Mouse (Mus musculus): ENCODE results near the gene Lmntd1. TPM values are rescaled to one million over a fixed set of nuclear protein-coding genes. Genes with fewer than 3 reads are reported as not detected.
"Not testable (repeated sequence)": the region's sequence is repeated elsewhere in the genome, so short reads cannot be mapped to it uniquely, and the experiment has no call there.

The Lmntd1 gene
- polyA plus RNA-seq, 1 experiment from 2014 or later: 1.8 TPM

DNA sequence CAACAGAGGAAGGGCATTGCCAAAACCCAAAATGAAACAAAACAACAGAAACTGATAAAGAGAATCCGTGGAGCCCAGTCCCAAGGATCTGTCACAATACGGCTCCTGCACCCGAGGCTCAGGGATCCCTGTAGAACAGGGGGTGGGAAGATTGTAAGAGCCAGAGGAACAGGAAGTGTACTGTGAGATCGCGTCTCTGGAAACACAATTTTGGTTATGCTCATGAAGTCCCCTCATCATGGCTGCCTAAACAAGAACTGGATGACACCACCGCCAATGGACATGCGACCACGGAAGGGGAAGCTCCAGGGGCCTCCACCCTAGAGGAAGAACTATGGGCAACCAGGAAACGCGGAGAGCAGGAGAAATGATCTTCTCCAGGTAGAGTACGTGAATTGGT lies 271.3 kb downstream of the Lmntd1 start:
- Histone ChIP-seq H3K4me3 (ENCODE audit: low read length) (no peak overlapping the region), H3K36me3 (ENCODE audit: control insufficient read depth, insufficient read depth, low read length) (no peaks in the 10 kb centered on the region), H3K9me3 (ENCODE audit: control insufficient read depth, low read length) (no peaks in the 10 kb centered on the region), H3K4me1 (ENCODE audit: control insufficient read depth, insufficient read depth, low read depth, low read length) (no peaks in the 10 kb centered on the region), H3K9ac (ENCODE audit: low read depth, low read length) (no peak overlapping the region), H3K27me3 (replicated peaks; ENCODE audit: control insufficient read depth, insufficient read depth, low read length) (no peaks in the 10 kb centered on the region), H3K27ac (ENCODE audit: low read depth, low read length) (no peak overlapping the region), H3K4me2 (ENCODE audit: low read length) (no peak overlapping the region)
- ATAC-seq: no peak
- WGBS: 86% methylated on average over 11 of the region's 11 CpGs

DNA sequence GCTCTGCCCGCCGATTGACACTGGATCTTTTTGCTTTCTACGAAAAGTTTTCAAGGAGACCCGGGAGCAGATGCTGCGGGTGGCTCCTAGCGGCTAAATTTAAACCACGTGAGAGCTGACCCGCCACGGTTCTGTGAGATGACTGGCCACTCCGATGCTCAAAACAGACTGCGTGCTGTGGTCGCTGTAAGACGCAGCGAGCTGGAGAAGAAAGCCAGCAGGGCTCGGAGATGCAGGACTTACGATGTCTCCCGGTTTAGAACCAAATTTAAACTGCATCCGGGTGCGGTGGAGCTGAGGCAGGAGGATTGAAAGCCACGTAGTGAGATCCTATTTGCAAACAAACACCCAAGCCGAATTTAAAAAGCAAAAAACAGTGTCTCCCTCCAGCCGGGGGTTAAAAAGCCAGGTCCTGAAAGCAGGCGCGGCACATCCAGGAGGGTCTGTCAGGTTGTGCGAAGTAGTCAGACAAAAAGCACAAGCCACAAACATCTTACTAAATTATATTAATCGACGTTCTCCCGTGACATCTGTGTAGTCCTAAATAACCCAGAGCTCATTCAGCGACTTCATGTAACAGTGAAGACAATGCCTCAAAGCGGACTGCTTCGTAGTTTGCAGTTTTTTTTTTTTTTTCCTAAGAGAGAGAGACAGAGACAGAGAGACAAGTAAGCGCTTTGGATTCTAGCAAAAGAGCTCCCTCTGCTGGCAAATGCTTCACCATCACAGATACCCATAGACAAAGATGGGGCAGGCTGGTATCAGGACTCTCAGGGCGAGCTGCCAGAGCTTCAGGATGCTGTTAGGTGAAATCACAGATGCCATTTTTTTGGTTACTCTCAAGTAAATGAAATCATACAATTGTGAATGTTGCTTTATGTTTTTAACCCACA lies 272.6 kb downstream of the Lmntd1 start:
- Histone ChIP-seq H3K36me3 (ENCODE audit: control insufficient read depth, insufficient read depth, low read length) (no peaks in the 10 kb centered on the region), H3K4me1 (ENCODE audit: control insufficient read depth, insufficient read depth, low read depth, low read length) (no peaks in the 10 kb centered on the region), H3K9ac (ENCODE audit: low read depth, low read length) (peak overlapping the region; percentile 39), H3K9me3 (ENCODE audit: control insufficient read depth, low read length) (no peaks in the 10 kb centered on the region), H3K4me2 (ENCODE audit: low read length) (peak overlapping the region; percentile 94), H3K27ac (ENCODE audit: low read depth, low read length) (peak overlapping the region; percentile 80), H3K27me3 (replicated peaks; ENCODE audit: control insufficient read depth, insufficient read depth, low read length) (no peaks in the 10 kb centered on the region), H3K4me3 (ENCODE audit: low read length) (peak overlapping the region; percentile 56)
- under 1% methylated on average over 33 of the region's 33 CpGs for WGBS
- ATAC-seq: peak; percentile 43

DNA sequence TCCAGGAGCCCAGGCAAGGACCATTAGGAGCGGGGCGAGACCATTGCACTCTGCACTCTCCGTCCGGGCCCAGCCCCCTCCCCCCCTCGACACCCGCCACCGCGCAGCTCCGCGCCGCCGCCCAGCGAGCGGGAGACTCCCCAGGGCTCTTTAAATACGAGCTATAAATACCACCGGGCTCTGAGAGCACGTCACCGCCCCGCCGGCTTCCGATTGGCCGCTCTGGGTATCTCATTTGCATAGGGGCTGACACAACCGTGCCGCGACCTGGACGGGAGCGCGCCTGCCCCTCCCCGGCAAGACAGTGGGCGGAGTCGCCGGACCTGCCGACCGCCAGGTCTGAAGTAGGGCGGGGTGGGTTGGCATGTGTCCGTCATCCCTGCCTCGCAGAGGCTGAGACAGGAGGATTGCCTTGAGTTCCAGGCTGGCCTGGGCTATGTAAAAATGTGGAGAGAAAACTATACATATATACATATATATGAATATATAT lies 273.4 kb downstream of the Lmntd1 start:
- H3K27ac ChIP-seq (ENCODE audit: low read depth, low read length): peak overlapping the region; percentile 80
- peak overlapping the region; percentile 94 for H3K4me2 ChIP-seq (ENCODE audit: low read length)
- no peaks in the 10 kb centered on the region for H3K9me3 ChIP-seq (ENCODE audit: control insufficient read depth, low read length)
- peak overlapping the region; percentile 47 for H3K9ac ChIP-seq (ENCODE audit: low read depth, low read length)
- peak; percentile 95 for ATAC-seq
- WGBS: 0% methylated on average over 31 of the region's 37 CpGs
- H3K4me3 ChIP-seq (ENCODE audit: low read length): peak overlapping the region; percentile 56
- no peaks in the 10 kb centered on the region for H3K36me3 ChIP-seq (ENCODE audit: control insufficient read depth, insufficient read depth, low read length)
- H3K4me1 ChIP-seq (ENCODE audit: control insufficient read depth, insufficient read depth, low read depth, low read length): no peaks in the 10 kb centered on the region
- H3K27me3 ChIP-seq (replicated peaks; ENCODE audit: control insufficient read depth, insufficient read depth, low read length): no peaks in the 10 kb centered on the region

DNA sequence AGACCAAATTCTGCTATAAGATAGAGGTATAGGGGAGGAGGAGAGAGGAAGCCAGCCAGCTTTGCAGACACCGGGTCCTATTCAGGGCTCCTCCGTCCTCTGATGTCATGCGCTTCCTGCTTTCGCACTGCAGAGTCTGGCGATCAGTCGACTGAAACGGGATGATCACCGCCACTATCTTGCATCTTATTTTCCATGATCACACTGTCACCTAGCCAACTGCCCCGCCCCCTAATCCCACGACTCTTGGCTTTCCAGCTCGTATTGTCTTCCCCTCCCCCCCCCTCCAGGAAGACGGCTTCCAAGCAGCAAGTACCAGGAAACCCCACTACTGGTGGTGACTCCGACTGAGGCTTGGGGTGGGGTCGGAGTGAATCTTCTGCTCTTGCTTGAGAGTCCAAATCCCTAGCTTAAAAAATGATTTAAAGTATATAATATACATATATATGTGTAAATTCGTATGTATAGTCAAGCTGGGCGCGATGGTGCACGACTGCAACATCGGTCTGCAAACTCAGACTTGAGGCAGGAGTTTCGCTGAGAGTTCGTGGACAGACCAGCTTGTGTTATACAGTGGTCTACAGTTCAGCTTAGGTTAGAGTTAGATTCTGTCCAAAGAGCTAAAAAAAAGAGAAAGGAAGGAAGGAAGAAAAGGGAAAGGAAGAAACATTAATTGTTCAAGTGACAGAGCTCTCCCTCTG lies 274.0 kb downstream of the Lmntd1 start:
- Histone ChIP-seq H3K27me3 (replicated peaks; ENCODE audit: control insufficient read depth, insufficient read depth, low read length) (no peaks in the 10 kb centered on the region), H3K27ac (ENCODE audit: low read depth, low read length) (peak overlapping the region; percentile 80), H3K36me3 (ENCODE audit: control insufficient read depth, insufficient read depth, low read length) (no peaks in the 10 kb centered on the region), H3K9me3 (ENCODE audit: control insufficient read depth, low read length) (no peaks in the 10 kb centered on the region), H3K9ac (ENCODE audit: low read depth, low read length) (peak overlapping the region; percentile 47), H3K4me3 (ENCODE audit: low read length) (peak overlapping the region; percentile 56), H3K4me1 (ENCODE audit: control insufficient read depth, insufficient read depth, low read depth, low read length) (no peaks in the 10 kb centered on the region), H3K4me2 (ENCODE audit: low read length) (peak overlapping the region; percentile 94)
- peak; percentile 51 for ATAC-seq
- under 1% methylated on average over 21 of the region's 21 CpGs for WGBS

DNA sequence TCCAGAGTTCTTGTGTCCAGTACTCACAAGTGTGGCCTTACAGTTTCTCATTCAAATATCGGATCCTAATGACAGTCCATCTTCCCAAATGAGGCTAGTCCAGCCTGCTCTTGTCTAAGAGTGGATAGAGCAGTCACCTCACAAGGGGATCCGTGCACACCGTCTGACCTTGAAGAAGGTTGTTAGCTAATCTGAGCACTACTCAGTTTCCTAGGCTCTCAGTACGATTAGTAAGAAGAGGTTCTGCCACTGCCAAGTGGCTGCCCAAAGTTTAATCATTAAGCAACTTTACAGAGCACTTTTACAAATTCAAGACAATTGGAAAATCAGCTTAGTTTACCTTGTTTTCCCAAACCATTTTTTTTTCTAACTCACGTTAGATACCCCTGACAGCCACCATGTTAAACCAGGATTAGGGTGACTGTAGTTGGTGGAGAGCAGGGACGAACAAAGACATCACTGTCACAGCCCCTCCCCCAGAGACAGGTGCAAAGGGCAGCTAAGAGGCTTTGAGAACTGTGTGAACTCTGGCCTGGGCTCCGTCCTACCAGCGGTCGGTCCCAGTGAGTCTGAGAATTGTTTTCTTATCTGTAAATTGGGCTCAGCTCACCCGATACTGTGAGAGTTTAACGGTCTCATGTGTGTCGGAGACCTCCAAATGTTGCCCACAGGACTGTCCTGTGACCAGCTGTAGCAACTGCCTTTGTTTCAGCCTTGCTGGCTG lies 275.4 kb downstream of the Lmntd1 start:
- WGBS: 39% methylated on average over 12 of the region's 12 CpGs
- no peak overlapping the region for H3K9ac ChIP-seq (ENCODE audit: low read depth, low read length)
- ATAC-seq: no peak
- no peaks in the 10 kb centered on the region for H3K36me3 ChIP-seq (ENCODE audit: control insufficient read depth, insufficient read depth, low read length)
- H3K4me2 ChIP-seq (ENCODE audit: low read length): peak overlapping the region; percentile 94
- no peak overlapping the region for H3K4me3 ChIP-seq (ENCODE audit: low read length)
- H3K27me3 ChIP-seq (replicated peaks; ENCODE audit: control insufficient read depth, insufficient read depth, low read length): no peaks in the 10 kb centered on the region
- H3K27ac ChIP-seq (ENCODE audit: low read depth, low read length): no peak overlapping the region
- no peaks in the 10 kb centered on the region for H3K4me1 ChIP-seq (ENCODE audit: control insufficient read depth, insufficient read depth, low read depth, low read length)
- H3K9me3 ChIP-seq (ENCODE audit: control insufficient read depth, low read length): no peaks in the 10 kb centered on the region

DNA sequence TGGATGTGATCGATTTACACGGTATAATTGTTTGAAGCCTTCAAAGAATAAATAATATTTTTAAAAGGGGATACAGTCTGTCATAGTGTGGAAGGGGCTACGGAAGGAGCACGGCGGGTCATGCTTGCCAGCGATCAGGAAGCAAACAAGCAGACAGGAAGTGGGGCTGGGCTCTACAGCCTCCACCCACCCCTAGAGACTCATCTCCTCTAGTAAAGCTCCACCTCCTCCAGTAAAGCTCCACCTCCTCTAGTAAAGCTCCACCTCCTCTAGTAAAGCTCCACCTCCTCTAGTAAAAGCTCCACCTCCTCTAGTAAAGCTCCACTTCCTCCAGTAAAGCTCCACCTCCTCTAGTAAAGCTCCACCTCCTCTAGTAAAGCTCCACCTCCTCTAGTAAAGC lies 276.6 kb downstream of the Lmntd1 start:
- not testable (repeated sequence) for H3K4me1 ChIP-seq (ENCODE audit: control insufficient read depth, insufficient read depth, low read depth, low read length); H3K36me3 ChIP-seq (ENCODE audit: control insufficient read depth, insufficient read depth, low read length); H3K9ac ChIP-seq (ENCODE audit: low read depth, low read length); ATAC-seq; H3K27me3 ChIP-seq (replicated peaks; ENCODE audit: control insufficient read depth, insufficient read depth, low read length); H3K4me3 ChIP-seq (ENCODE audit: low read length); H3K9me3 ChIP-seq (ENCODE audit: control insufficient read depth, low read length); H3K27ac ChIP-seq (ENCODE audit: low read depth, low read length); H3K4me2 ChIP-seq (ENCODE audit: low read length)
- 92% methylated on average over 6 of the region's 6 CpGs for WGBS

DNA sequence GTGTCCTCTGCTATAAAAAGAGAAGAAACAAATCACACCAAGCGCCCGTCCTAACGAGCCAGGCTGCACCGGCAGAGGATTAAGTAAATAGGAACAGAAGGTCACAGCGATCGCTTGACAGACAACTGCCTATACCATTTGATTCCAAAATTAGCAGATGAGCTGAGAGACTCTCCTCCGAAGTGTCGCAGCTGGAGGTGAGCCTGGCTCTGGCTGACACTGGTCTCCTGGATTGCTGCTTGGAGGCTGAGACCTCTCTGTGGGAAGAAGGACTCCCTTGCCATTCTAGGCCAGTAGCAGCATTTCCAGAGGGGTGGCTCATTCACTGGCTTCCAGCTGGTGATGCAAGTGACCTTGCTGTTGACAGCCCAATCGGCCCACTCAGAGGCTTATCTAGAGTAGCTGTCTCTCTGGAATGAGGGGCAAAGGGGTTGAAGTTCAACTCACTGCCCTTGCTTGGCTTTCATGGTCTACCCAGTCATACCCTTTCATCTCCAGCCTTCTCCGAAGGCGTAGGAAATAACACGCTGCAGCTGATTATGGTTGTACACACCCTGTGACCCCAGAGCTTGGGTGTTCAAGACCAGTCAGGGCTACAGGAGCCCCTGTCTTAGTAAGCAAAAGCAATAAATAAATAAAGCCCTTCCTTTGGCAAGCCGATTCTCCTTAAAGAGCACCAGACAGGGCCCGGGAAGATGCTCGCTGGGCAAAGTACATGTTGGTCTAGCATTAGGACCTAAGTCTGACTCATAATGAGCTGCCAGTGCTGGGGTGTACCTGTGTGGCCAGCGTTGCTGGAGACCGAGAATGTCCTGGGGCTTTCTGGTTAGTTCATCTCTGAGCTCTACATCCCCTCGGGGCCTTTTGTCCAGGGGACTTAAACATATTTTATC lies 278.0 kb downstream of the Lmntd1 start:
- no peaks in the 10 kb centered on the region for H3K9me3 ChIP-seq (ENCODE audit: control insufficient read depth, low read length)
- H3K9ac ChIP-seq (ENCODE audit: low read depth, low read length): no peak overlapping the region
- H3K27ac ChIP-seq (ENCODE audit: low read depth, low read length): no peak overlapping the region
- no peak overlapping the region for H3K4me2 ChIP-seq (ENCODE audit: low read length)
- no peaks in the 10 kb centered on the region for H3K36me3 ChIP-seq (ENCODE audit: control insufficient read depth, insufficient read depth, low read length)
- no peak for ATAC-seq
- H3K27me3 ChIP-seq (replicated peaks; ENCODE audit: control insufficient read depth, insufficient read depth, low read length): no peaks in the 10 kb centered on the region
- WGBS: 83% methylated on average over 18 of the region's 18 CpGs
- no peak overlapping the region for H3K4me3 ChIP-seq (ENCODE audit: low read length)
- H3K4me1 ChIP-seq (ENCODE audit: control insufficient read depth, insufficient read depth, low read depth, low read length): no peaks in the 10 kb centered on the region

DNA sequence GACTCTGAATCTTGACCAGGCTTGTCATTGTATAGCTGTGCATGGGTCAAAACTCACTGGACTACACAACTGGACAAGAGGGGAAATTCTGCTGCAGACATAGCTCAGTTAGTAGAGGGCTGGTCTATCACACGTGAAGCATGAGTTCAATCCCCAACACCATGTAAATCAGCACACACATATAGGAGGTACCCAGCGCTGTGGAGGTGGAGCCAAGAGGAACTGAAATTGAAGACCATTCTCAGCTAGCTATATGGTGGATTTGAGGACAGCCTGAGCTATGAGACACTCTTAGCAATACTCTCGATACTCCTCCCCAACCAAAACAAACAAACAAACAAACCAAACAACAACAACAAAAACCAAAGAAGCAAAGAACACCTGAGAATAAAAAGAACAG lies 279.9 kb downstream of the Lmntd1 start:
- H3K27ac ChIP-seq (ENCODE audit: low read depth, low read length): no peak overlapping the region
- no peaks in the 10 kb centered on the region for H3K9me3 ChIP-seq (ENCODE audit: control insufficient read depth, low read length)
- no peaks in the 10 kb centered on the region for H3K27me3 ChIP-seq (replicated peaks; ENCODE audit: control insufficient read depth, insufficient read depth, low read length)
- ATAC-seq: no peak
- H3K4me1 ChIP-seq (ENCODE audit: control insufficient read depth, insufficient read depth, low read depth, low read length): no peaks in the 10 kb centered on the region
- no peaks in the 10 kb centered on the region for H3K36me3 ChIP-seq (ENCODE audit: control insufficient read depth, insufficient read depth, low read length)
- H3K4me2 ChIP-seq (ENCODE audit: low read length): no peak overlapping the region
- H3K4me3 ChIP-seq (ENCODE audit: low read length): no peak overlapping the region
- 87% methylated on average over 3 of the region's 3 CpGs for WGBS
- H3K9ac ChIP-seq (ENCODE audit: low read depth, low read length): no peak overlapping the region
